In genomic region chr11:75189713-75190370, GRCm38 (mm10) we compare ENCODE assay signal across 8 mouse cellular contexts. TPM values are rescaled to one million over a fixed set of nuclear protein-coding genes. Genes with fewer than 3 reads are reported as not detected.
DNase-seq lines count a peak whose midpoint lies in the region; ATAC-seq and TF ChIP-seq lines count a peak whose summit lies in the region.

No protein-coding gene starts in this region.

- in situ Hi-C loops in ES-E14 (cut with MboI; ENCODE audit: low sequenced_read_pairs in 2 of 2, unreplicated experiment in 2 of 2): loop anchor here (5.0 kb wide), 1 partner anchor 102 kb away; no protein-coding TSS in a partner anchor

- DNase-seq in heart, adult 2 months: peak in 1 of 2 experiments; percentile 20
- DNase-seq in heart, postnatal 36 days: no peak
- DNase-seq in ES-E14 (ENCODE audit: low read depth, low spot score): no peak
- no peak for DNase-seq in forebrain, embryonic 14.5 days (ENCODE audit: low spot score)
- DNase-seq in liver, embryonic 14.5 days (ENCODE audit: low read depth in 3 of 3, low spot score in 3 of 3): peak in 2 of 3 experiments; percentile 34 to 49
- peak; percentile 25 for DNase-seq in stomach, postnatal 0 days (ENCODE audit: low spot score)
- DNase-seq in kidney, adult 9 months: no peak

- H3K9ac ChIP-seq in heart, adult 2 months (ENCODE audit: low read depth, low read length): peak overlapping the region; percentile 77
- peak overlapping the region; percentile 90 for H3K9ac ChIP-seq in ES-E14 (ENCODE audit: insufficient read depth, low read depth, low read length, poor library complexity, severe bottlenecking)
- H3K9ac ChIP-seq in forebrain, embryonic 14.5 days (ENCODE audit: low read length): peak overlapping the region; percentile 68
- peak overlapping the region; percentile 85 for H3K9ac ChIP-seq in liver, embryonic 14.5 days (replicated peaks)
- H3K9ac ChIP-seq in stomach, postnatal 0 days (ENCODE audit: low read length): peak overlapping the region; percentile 56

- no peaks in the 10 kb centered on the region for H3K79me2 ChIP-seq in heart, adult 2 months (replicated peaks; ENCODE audit: control insufficient read depth, insufficient read depth, low read length)

- peak overlapping the region; percentile 88 for H3K4me2 ChIP-seq in forebrain, embryonic 14.5 days (ENCODE audit: low read length)
- H3K4me2 ChIP-seq in liver, embryonic 14.5 days (ENCODE audit: low read depth): peak overlapping the region; percentile 98
- H3K4me2 ChIP-seq in stomach, postnatal 0 days (replicated peaks; ENCODE audit: low read depth): peak overlapping the region; percentile 87

- peaks cover 1% of the 10 kb centered on the region; the same call in 1 of the 2 replicates for H3K27me3 ChIP-seq in heart, adult 2 months (ENCODE audit: control insufficient read depth, insufficient read depth, low read length)
- H3K27me3 ChIP-seq in forebrain, embryonic 14.5 days (replicated peaks; ENCODE audit: control insufficient read depth, insufficient read depth, low read length): peaks cover 35% of the 10 kb centered on the region
- H3K27me3 ChIP-seq in liver, embryonic 14.5 days (ENCODE audit: control insufficient read depth, insufficient read depth, low read length): peaks cover 27% of the 10 kb centered on the region
- peaks cover 7% of the 10 kb centered on the region; the same call in 1 of the 2 replicates for H3K27me3 ChIP-seq in stomach, postnatal 0 days (ENCODE audit: control insufficient read depth, insufficient read depth, low read length)

- peak; percentile 22 for ATAC-seq in forebrain, embryonic 14.5 days
- ATAC-seq in liver, embryonic 14.5 days (ENCODE audit: insufficient read depth): peak; percentile 77
- peak; percentile 17 for ATAC-seq in stomach, postnatal 0 days (ENCODE audit: low FRiP score, low TSS enrichment)
- ATAC-seq in monocyte, adult 5-6 weeks (replicated peaks; ENCODE audit: insufficient number of reproducible peaks, low FRiP score, low TSS enrichment, poor library complexity, severe bottlenecking): no peak

- under 1% methylated on average over 22 of the region's 22 CpGs for WGBS in heart, adult 2 months
- under 1% methylated on average over 22 of the region's 22 CpGs for WGBS in forebrain, embryonic 14.5 days
- WGBS in liver, embryonic 14.5 days (ENCODE audit: insufficient replicate concordance): under 1% methylated on average over 22 of the region's 22 CpGs
- under 1% methylated on average over 22 of the region's 22 CpGs for WGBS in stomach, postnatal 0 days

- H3K4me3 ChIP-seq in heart, adult 2 months: peak overlapping the region; percentile 89
- peak overlapping the region; percentile 95 to 99 for H3K4me3 ChIP-seq in ES-E14 (ENCODE audit: insufficient read depth in 1 of 2, low read depth in 1 of 2, low read length in 2 of 2, poor library complexity in 1 of 2, severe bottlenecking in 1 of 2)
- H3K4me3 ChIP-seq in forebrain, embryonic 14.5 days (ENCODE audit: low read depth, low read length): peak overlapping the region; percentile 81
- H3K4me3 ChIP-seq in liver, embryonic 14.5 days (ENCODE audit: insufficient read depth in 1 of 2, low read depth in 2 of 2, low read length in 2 of 2): peak overlapping the region; percentile 86 to 87
- peak overlapping the region; percentile 59 for H3K4me3 ChIP-seq in stomach, postnatal 0 days (ENCODE audit: low read depth, low read length)

- H3K4me1 ChIP-seq in heart, adult 2 months (ENCODE audit: control insufficient read depth, insufficient read depth, low read length): peaks cover 5% of the 10 kb centered on the region
- H3K4me1 ChIP-seq in ES-E14 (ENCODE audit: control insufficient read depth in 2 of 2, insufficient read depth in 2 of 2, low read length in 2 of 2, poor library complexity in 1 of 2): peaks cover 0 to 7% of the 10 kb centered on the region in 2 experiments; a peak in 1 of 4 replicates
- peaks cover 22% of the 10 kb centered on the region for H3K4me1 ChIP-seq in forebrain, embryonic 14.5 days (ENCODE audit: control insufficient read depth, insufficient read depth, low read length)
- H3K4me1 ChIP-seq in liver, embryonic 14.5 days (replicated peaks; ENCODE audit: control insufficient read depth in 2 of 2, insufficient read depth in 2 of 2, low read length in 1 of 2): peaks cover 7 to 15% of the 10 kb centered on the region in 2 experiments; a peak in 3 of 4 replicates
- H3K4me1 ChIP-seq in stomach, postnatal 0 days (replicated peaks; ENCODE audit: control insufficient read depth, insufficient read depth): peaks cover 7% of the 10 kb centered on the region; the same call in 1 of the 2 replicates

- no peaks in the 10 kb centered on the region for H3K9me3 ChIP-seq in ES-E14 (ENCODE audit: control insufficient read depth, insufficient read depth, low read depth, low read length)
- H3K9me3 ChIP-seq in forebrain, embryonic 14.5 days (replicated peaks; ENCODE audit: control insufficient read depth, low read length): no peaks in the 10 kb centered on the region
- H3K9me3 ChIP-seq in liver, embryonic 14.5 days (ENCODE audit: control insufficient read depth, low read length): no peaks in the 10 kb centered on the region
- no peaks in the 10 kb centered on the region for H3K9me3 ChIP-seq in stomach, postnatal 0 days (ENCODE audit: control insufficient read depth, low read length)

- TF ChIP-seq POLR2A in heart, adult 2 months (IDR thresholded peaks at IDR 0.05; ENCODE audit: insufficient read depth, low read depth, low read length): no peak

- TF ChIP-seq EP300 in heart, adult 2 months (IDR thresholded peaks at IDR 0.05; ENCODE audit: insufficient read depth, low read depth, low read length): no peak
- TF ChIP-seq EP300 in liver, embryonic 14.5 days (IDR thresholded peaks at IDR 0.05; ENCODE audit: low read depth): no peak
- no peak for TF ChIP-seq EP300 in stomach, postnatal 0 days (optimal IDR thresholded peaks at IDR 0.05)

- H3K36me3 ChIP-seq in heart, adult 2 months (ENCODE audit: control insufficient read depth, insufficient read depth, low read length): no peaks in the 10 kb centered on the region
- no peaks in the 10 kb centered on the region; the same call in 1 of the 2 replicates for H3K36me3 ChIP-seq in ES-E14 (ENCODE audit: control insufficient read depth, insufficient read depth, low read length, poor library complexity, severe bottlenecking)
- peaks cover 3% of the 10 kb centered on the region; the same call in 1 of the 2 replicates for H3K36me3 ChIP-seq in forebrain, embryonic 14.5 days (ENCODE audit: control insufficient read depth, insufficient read depth, low read length)
- H3K36me3 ChIP-seq in liver, embryonic 14.5 days (replicated peaks; ENCODE audit: control insufficient read depth, insufficient read depth, low read depth): no peaks in the 10 kb centered on the region; the same call in 1 of the 2 replicates
- H3K36me3 ChIP-seq in stomach, postnatal 0 days (ENCODE audit: control insufficient read depth, insufficient read depth, low read length): no peaks in the 10 kb centered on the region

- no peak for TF ChIP-seq CTCF in heart, adult 2 months (IDR thresholded peaks at IDR 0.05)
- TF ChIP-seq CTCF in liver, embryonic 14.5 days (IDR thresholded peaks at IDR 0.05; ENCODE audit: low read depth): no peak
- TF ChIP-seq CTCF in stomach, postnatal 0 days (IDR thresholded peaks at IDR 0.05; ENCODE audit: low read depth): no peak

- intact Hi-C loops in heart, adult 2 months (cut with DNase I): loop anchor here (10.0 kb wide), 1 partner anchor 215 kb away; no protein-coding TSS in a partner anchor
- intact Hi-C loops in heart, postnatal 36 days (cut with DNase I): loop anchor here (5.0 to 10.0 kb wide), 3 partner anchors 157 to 385 kb away; partner anchors contain the start of genes Rpa1 and Smyd4

- peak overlapping the region; percentile 31 for H3K27ac ChIP-seq in heart, adult 2 months
- no peak overlapping the region for H3K27ac ChIP-seq in ES-E14 (ENCODE audit: insufficient read depth, low read depth, low read length, poor library complexity, severe bottlenecking)
- no peak overlapping the region for H3K27ac ChIP-seq in forebrain, embryonic 14.5 days (ENCODE audit: low read depth, low read length)
- peak overlapping the region; percentile 76 for H3K27ac ChIP-seq in liver, embryonic 14.5 days
- H3K27ac ChIP-seq in stomach, postnatal 0 days (replicated peaks): peak overlapping the region; percentile 42; the same call in 1 of the 2 replicates

RNA-seq across cellular contexts. Expression of gene Dph1, which starts 1.2 kb away (rescaled TPM):
- 10 to 100 TPM in 1 of 2 experiments, 1 to 10 TPM in 1; 8.5 to 11.6 TPM for total RNA-seq in heart, adult 2 months (2021)
- polyA plus RNA-seq in heart, adult 2 months (2012; rRNA removed): 21.7 and 32.9 TPM in 2 replicates
- 1 to 10 TPM; 9.0 to 9.7 TPM for total RNA-seq in heart, postnatal 36 days (2021)
- total RNA-seq in ES-E14 (2012; rRNA removed): 32.8 and 43.6 TPM in 2 replicates
- polyA plus RNA-seq in forebrain, embryonic 14.5 days (2014; fragmentation: Nextera tagmentation; extraction: Ambion mirVana): 15.9 and 17.6 TPM in 2 replicates
- polyA plus RNA-seq in liver, embryonic 14.5 days (2012; rRNA removed): 9.8 and 11.6 TPM in 2 replicates
- 9.8 and 12.1 TPM in 2 replicates for polyA plus RNA-seq in liver, embryonic 14.5 days (2014; fragmentation: Nextera tagmentation; extraction: Ambion mirVana)
- 15.2 and 15.8 TPM in 2 replicates for polyA plus RNA-seq in stomach, postnatal 0 days (2015; fragmentation: Nextera tagmentation; extraction: Ambion mirVana)
- 3.0 to 22.9 TPM (median 3.2 TPM) in 3 replicates for total RNA-seq in monocyte, adult 5-6 weeks (2017)

RNA-seq across cellular contexts. Expression of gene Rtn4rl1, which starts 3.7 kb away (rescaled TPM):
- 1 to 10 TPM; 8.4 to 9.4 TPM for total RNA-seq in heart, adult 2 months (2021)
- 7.5 and 10.4 TPM in 2 replicates for polyA plus RNA-seq in heart, adult 2 months (2012; rRNA removed)
- total RNA-seq in heart, postnatal 36 days (2021): 10 to 100 TPM in 1 of 2 experiments, 1 to 10 TPM in 1; 6.0 to 10.0 TPM
- total RNA-seq in ES-E14 (2012; rRNA removed): 1.0 and 1.1 TPM in 2 replicates
- polyA plus RNA-seq in forebrain, embryonic 14.5 days (2014; fragmentation: Nextera tagmentation; extraction: Ambion mirVana): 5.0 and 7.4 TPM in 2 replicates
- polyA plus RNA-seq in liver, embryonic 14.5 days (2012; rRNA removed): 0.56 and 0.61 TPM in 2 replicates
- 0.68 and 0.98 TPM in 2 replicates for polyA plus RNA-seq in liver, embryonic 14.5 days (2014; fragmentation: Nextera tagmentation; extraction: Ambion mirVana)
- polyA plus RNA-seq in stomach, postnatal 0 days (2015; fragmentation: Nextera tagmentation; extraction: Ambion mirVana): 2.1 and 2.9 TPM in 2 replicates
- total RNA-seq in monocyte, adult 5-6 weeks (2017): 1.5 to 3.6 TPM (median 2.2 TPM) in 3 replicates

RNA-seq across cellular contexts. Expression of gene Ovca2, which starts 11.2 kb away (rescaled TPM):
- total RNA-seq in heart, adult 2 months (2021): 1 to 10 TPM; 5.7 to 6.1 TPM
- 11.1 and 16.7 TPM in 2 replicates for polyA plus RNA-seq in heart, adult 2 months (2012; rRNA removed)
- 1 to 10 TPM; 5.3 to 7.2 TPM for total RNA-seq in heart, postnatal 36 days (2021)
- 11.7 and 14.8 TPM in 2 replicates for total RNA-seq in ES-E14 (2012; rRNA removed)
- polyA plus RNA-seq in forebrain, embryonic 14.5 days (2014; fragmentation: Nextera tagmentation; extraction: Ambion mirVana): 24.3 and 24.6 TPM in 2 replicates
- polyA plus RNA-seq in liver, embryonic 14.5 days (2012; rRNA removed): 7.4 and 10.5 TPM in 2 replicates
- 14.3 and 15.3 TPM in 2 replicates for polyA plus RNA-seq in liver, embryonic 14.5 days (2014; fragmentation: Nextera tagmentation; extraction: Ambion mirVana)
- polyA plus RNA-seq in stomach, postnatal 0 days (2015; fragmentation: Nextera tagmentation; extraction: Ambion mirVana): 19.3 and 20.2 TPM in 2 replicates
- total RNA-seq in monocyte, adult 5-6 weeks (2017): 8.5 to 15.8 TPM (median 9.5 TPM) in 3 replicates

RNA-seq across cellular contexts. Expression of gene Hic1, which starts 20.5 kb away (rescaled TPM):
- total RNA-seq in heart, adult 2 months (2021): 10 to 100 TPM; 12.6 to 13.6 TPM
- polyA plus RNA-seq in heart, adult 2 months (2012; rRNA removed): 15.5 and 19.6 TPM in 2 replicates
- 10 to 100 TPM; 14.8 to 22.8 TPM for total RNA-seq in heart, postnatal 36 days (2021)
- 1.4 and 2.1 TPM in 2 replicates for total RNA-seq in ES-E14 (2012; rRNA removed)
- 1.3 and 2.0 TPM in 2 replicates for polyA plus RNA-seq in forebrain, embryonic 14.5 days (2014; fragmentation: Nextera tagmentation; extraction: Ambion mirVana)
- polyA plus RNA-seq in liver, embryonic 14.5 days (2012; rRNA removed): 0.97 and 1.4 TPM in 2 replicates
- 0.28 and 0.48 TPM in 2 replicates for polyA plus RNA-seq in liver, embryonic 14.5 days (2014; fragmentation: Nextera tagmentation; extraction: Ambion mirVana)
- polyA plus RNA-seq in stomach, postnatal 0 days (2015; fragmentation: Nextera tagmentation; extraction: Ambion mirVana): 6.6 and 8.2 TPM in 2 replicates
- total RNA-seq in monocyte, adult 5-6 weeks (2017): 0.11 to 0.95 TPM (median 0.78 TPM) in 3 replicates

Comparison
In these comparisons a context has a peak if more than half of its experiments do, and no peak if none do; other contexts are left out.
1. DNase-seq: peak in liver, embryonic 14.5 days (2 of 3) and stomach, postnatal 0 days (single experiment); none in heart, postnatal 36 days (0 of 2), ES-E14 (single experiment), forebrain, embryonic 14.5 days (single experiment) and kidney, adult 9 months (single experiment).
2. H3K27ac ChIP-seq: peak in heart, adult 2 months (single experiment), liver, embryonic 14.5 days (single experiment) and stomach, postnatal 0 days (single experiment); none in ES-E14 (single experiment) and forebrain, embryonic 14.5 days (single experiment).
3. Peak in every context shown above with its lines, with median percentiles within 50 percentile points of each other: H3K4me3 ChIP-seq, H3K9ac ChIP-seq and H3K4me2 ChIP-seq.